Mouse (Mus musculus): ENCODE measurements around the gene Gm21244.
"Not testable (repeated sequence)": the region's sequence is repeated elsewhere in the genome, so short reads cannot be mapped to it uniquely, and the experiment has no call there.

The Gm21244 gene

GRCm38 (mm10) chrY:7169193-7169592, at the start of gene Gm21244:
TSS of gene Gm21244 (minus strand) at chrY:7169293.
- not testable (repeated sequence) for DNase-seq (ENCODE audit: low read depth, low spot score)
